Mouse (Mus musculus): ENCODE measurements at regions not wholly inside any gene's neighbourhood (a gene's known extent, or its start where the extent isn't known, plus 50 kb on each side); places are given as distances from the start of the nearest gene placed in this dataset.

DNA sequence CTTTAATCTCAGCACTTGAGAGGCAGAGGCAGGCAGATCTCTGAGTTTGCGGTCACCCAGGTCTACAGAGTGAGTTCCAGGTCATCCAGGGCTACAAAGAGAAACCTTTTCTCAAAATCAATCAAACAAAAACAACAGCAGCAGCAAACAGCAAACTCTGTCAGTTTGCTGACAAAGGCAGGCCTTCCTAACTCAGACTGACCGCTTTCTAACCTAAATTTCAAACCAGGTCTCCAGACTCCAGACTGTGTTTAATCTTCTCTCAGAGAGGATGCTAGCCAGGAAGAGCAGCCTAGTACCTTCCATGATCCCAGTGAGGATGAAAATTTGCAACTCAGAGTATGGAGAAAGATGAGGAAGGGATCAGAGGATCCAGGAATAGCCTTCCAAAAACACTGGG lies 185.7 kb upstream of the Cpeb2 start:
- no peak for TF ChIP-seq CTCF (conservative IDR thresholded peaks at IDR 0.05 in 1 of 2, IDR thresholded peaks at IDR 0.05 in 1 of 2; ENCODE audit: low read depth in 2 of 2, low read length in 2 of 2)
- TF ChIP-seq EP300 (IDR thresholded peaks at IDR 0.05; ENCODE audit: low read length): no peak
